Mouse (Mus musculus): ENCODE measurements around the gene Pigx. TPM values are rescaled to one million over a fixed set of nuclear protein-coding genes. Genes with fewer than 3 reads are reported as not detected.
A peak's percentile ranks its signal among the peaks of the same experiment; 100 is the strongest.

Pigx gene
- total RNA-seq, 2 experiments from 2014 or later, result 11.3 to 12.6 TPM

- TF ChIP-seq CTCF (IDR thresholded peaks at IDR 0.05), result no peak
- no peak for DNase-seq
- Histone ChIP-seq H3K4me3 (peak overlapping the region; percentile 45), H3K27ac (peak overlapping the region; percentile 38; the same call in 1 of the 2 replicates)
- intact Hi-C loops (cut with DNase I), result no loop called here
These were observed 25.1 kb upstream of the Pigx start for GRCm38 (mm10) chr16:32124444-32125335.

GRCm38 (mm10) chr16:32124020-32124419 is 24.5 kb upstream of the Pigx start:
- Histone ChIP-seq H3K4me3 (no peak overlapping the region), H3K27ac (no peak overlapping the region)
- TF ChIP-seq CTCF (IDR thresholded peaks at IDR 0.05), result no peak
- intact Hi-C loops (cut with DNase I), result no loop called here
- DNase-seq, result no peak

GRCm38 (mm10) chr16:32120454-32120853 is 20.9 kb upstream of the Pigx start:
- DNase-seq, result no peak
- Histone ChIP-seq H3K27ac (no peak overlapping the region), H3K4me3 (no peak overlapping the region)
- intact Hi-C loops (cut with DNase I), result no loop called here
- TF ChIP-seq CTCF (IDR thresholded peaks at IDR 0.05), result peak; percentile 4; the same call in 1 of the 2 replicates

GRCm38 (mm10) chr16:32116186-32116585 is 16.6 kb upstream of the Pigx start:
- H3K27ac ChIP-seq, result no peak overlapping the region
- no peak for DNase-seq
- intact Hi-C loops (cut with DNase I), result loop anchor here (5.0 kb wide), 1 partner anchor 86 kb away; no protein-coding TSS in a partner anchor
- no peak for TF ChIP-seq CTCF (IDR thresholded peaks at IDR 0.05)
- H3K4me3 ChIP-seq, result no peak overlapping the region

GRCm38 (mm10) chr16:32115781-32116180 is 16.2 kb upstream of the Pigx start:
- TF ChIP-seq CTCF (IDR thresholded peaks at IDR 0.05), result no peak
- intact Hi-C loops (cut with DNase I), result loop anchor here (2.0 to 5.0 kb wide), 2 partner anchors 87 to 383 kb away; no protein-coding TSS in a partner anchor
- H3K27ac ChIP-seq, result no peak overlapping the region
- H3K4me3 ChIP-seq, result no peak overlapping the region
- DNase-seq, result no peak

- peak; percentile 84 for DNase-seq
- intact Hi-C loops (cut with DNase I), result loop anchor here (2.0 to 5.0 kb wide), 2 partner anchors 87 to 384 kb away; no protein-coding TSS in a partner anchor
- no peak; the same call in 1 of the 2 replicates for TF ChIP-seq CTCF (IDR thresholded peaks at IDR 0.05)
- peak overlapping the region; percentile 48 for H3K27ac ChIP-seq
- peak overlapping the region; percentile 26; the same call in 1 of the 2 replicates for H3K4me3 ChIP-seq
These were observed 15.6 kb upstream of the Pigx start for GRCm38 (mm10) chr16:32114968-32115695.

DNA sequence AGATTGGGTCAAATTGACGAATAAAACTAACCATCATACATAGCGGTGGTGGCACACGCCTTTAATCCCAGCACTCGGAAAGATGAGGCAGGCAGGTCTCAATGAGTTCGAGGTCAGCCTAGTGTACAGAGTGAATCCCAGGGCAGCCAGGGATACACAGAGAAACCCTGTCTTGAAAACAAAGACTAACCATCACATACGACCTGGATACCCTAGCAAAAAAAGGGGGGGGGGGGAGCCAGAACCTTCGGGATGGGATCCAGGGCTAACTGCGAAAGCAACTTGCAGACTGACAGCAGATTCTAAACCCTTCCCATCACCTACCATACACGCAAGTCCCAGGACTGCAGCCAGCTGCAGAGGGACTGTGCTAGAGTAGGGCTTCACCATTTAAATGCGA is 14.9 kb upstream of the Pigx start:
- Histone ChIP-seq H3K4me3 (no peak overlapping the region), H3K27ac (peak overlapping the region; percentile 67)
- intact Hi-C loops (cut with DNase I), result loop anchor here (2.0 kb wide), 1 partner anchor 384 kb away; no protein-coding TSS in a partner anchor
- DNase-seq, result no peak
- TF ChIP-seq CTCF (IDR thresholded peaks at IDR 0.05), result no peak

DNA sequence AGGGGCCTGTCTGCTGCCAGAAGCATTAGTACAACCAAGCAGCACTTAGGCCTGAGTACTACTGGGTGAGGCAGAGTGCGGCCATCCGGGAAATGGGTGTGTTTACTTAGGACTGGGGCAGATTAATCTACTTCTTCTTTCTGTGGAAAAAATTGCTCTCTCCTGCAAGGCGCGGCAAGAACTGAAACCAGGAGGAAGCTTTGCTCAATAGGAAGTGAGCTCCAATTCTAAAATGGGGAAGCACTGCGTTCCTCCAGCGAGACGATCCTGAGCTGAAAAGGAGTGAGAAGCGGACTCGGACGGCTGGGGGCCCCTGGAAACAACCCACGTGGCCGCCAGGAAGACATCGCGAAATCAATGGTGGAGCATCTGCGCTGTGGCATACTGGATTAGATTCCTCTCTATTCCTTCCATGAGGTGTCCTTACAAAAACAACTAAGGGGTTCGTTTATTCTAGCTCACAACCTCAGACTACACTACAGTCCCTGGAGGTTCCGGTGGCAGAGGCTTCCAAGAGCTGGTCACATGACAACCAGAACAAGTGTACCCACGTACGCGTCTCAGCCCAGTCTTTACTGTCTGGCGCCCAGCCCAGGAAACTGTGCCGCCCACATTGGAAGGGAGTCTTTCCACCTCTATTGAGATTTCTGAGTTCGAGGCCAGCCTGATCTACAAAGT is 14.1 kb upstream of the Pigx start:
- H3K4me3 ChIP-seq, result peak overlapping the region; percentile 56
- peak overlapping the region; percentile 67 for H3K27ac ChIP-seq
- TF ChIP-seq CTCF (IDR thresholded peaks at IDR 0.05), result no peak
- DNase-seq, result peak; percentile 69
- intact Hi-C loops (cut with DNase I), result loop anchor here (2.0 kb wide), 1 partner anchor 385 kb away; no protein-coding TSS in a partner anchor

DNA sequence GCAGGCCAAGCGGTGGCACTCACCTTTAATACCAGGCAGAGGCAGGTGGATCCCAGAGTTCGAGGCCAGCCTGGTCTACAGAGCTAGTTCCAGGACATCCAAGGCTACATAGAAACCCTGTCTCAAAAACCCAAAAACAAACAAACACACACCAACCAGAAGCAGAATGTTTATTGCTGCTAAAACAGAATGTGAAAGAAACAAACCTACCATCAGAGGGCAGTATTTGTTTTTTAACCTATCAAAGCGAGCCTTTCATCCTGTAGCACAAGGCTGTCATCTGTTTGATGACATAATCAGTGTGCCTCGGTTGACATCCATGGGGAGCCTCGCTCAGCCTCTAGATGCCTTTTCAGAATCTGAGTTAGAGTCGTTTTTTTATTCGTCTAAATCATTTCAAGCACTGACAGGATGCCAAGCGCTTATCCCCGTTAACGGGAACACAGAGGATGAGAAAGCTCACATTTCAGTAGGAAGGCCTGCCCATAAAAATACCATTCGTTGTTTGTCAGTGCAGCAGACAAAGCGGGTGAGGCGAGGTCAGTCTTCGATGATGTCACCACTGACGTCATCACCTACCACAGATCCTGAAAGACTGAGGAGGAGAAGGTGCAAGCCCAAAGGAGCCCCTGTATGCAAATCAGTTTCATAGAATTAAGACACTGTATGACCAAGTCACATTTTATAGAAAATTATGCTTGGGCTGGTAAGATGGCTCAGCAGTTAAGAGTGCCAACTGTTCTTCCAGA is 11.6 kb upstream of the Pigx start:
- intact Hi-C loops (cut with DNase I), result no loop called here
- peak; percentile 32; the same call in 1 of the 2 replicates for TF ChIP-seq CTCF (IDR thresholded peaks at IDR 0.05)
- H3K27ac ChIP-seq, result no peak overlapping the region
- H3K4me3 ChIP-seq, result no peak overlapping the region
- DNase-seq, result no peak

GRCm38 (mm10) chr16:32108578-32108977 is 9.0 kb upstream of the Pigx start:
- DNase-seq, result no peak
- no peak for TF ChIP-seq CTCF (IDR thresholded peaks at IDR 0.05)
- intact Hi-C loops (cut with DNase I), result no loop called here
- no peak overlapping the region for H3K27ac ChIP-seq
- no peak overlapping the region for H3K4me3 ChIP-seq

- no peak overlapping the region for H3K4me3 ChIP-seq
- no peak for DNase-seq
- H3K27ac ChIP-seq, result no peak overlapping the region
- no peak for TF ChIP-seq CTCF (IDR thresholded peaks at IDR 0.05)
- intact Hi-C loops (cut with DNase I), result no loop called here
These were observed 8.6 kb upstream of the Pigx start for GRCm38 (mm10) chr16:32108170-32108569.

Measured in gastrocnemius, adult 2 months (tissue).